Comparison of ENCODE assay signal across 9 mouse cellular contexts in genomic region chr4:150374651-150375447, GRCm38 (mm10).
DNase-seq lines count a peak whose midpoint lies in the region; ATAC-seq and TF ChIP-seq lines count a peak whose summit lies in the region.
"Had no signal": no experiment of that assay in that cellular context is flagged by ENCODE, and none has a peak within 500 bp of the region (broad histone marks: within the 10 kb centered on the region; RNA-seq: fewer than 3 reads in every experiment).

No protein-coding gene starts in this region.

- dilution Hi-C loops in CH12.LX (cut with MboI; ENCODE audit: extremely low pct_ligation_motif_present, extremely low pct_unique_long_range_greater_than_20kb, low sequenced_read_pairs): no loop called here

- 33% methylated on average over 9 of the region's 9 CpGs for WGBS in heart, embryonic 16.5 days
- 35% methylated on average over 9 of the region's 9 CpGs for WGBS in forebrain, postnatal 0 days
- WGBS in cerebellum, adult 2 months: 39% methylated on average over 9 of the region's 9 CpGs

- H3K4me2 ChIP-seq in heart, embryonic 16.5 days (ENCODE audit: low read depth, low read length): peak overlapping the region; percentile 30; the same call in 1 of the 2 replicates
- H3K4me2 ChIP-seq in CH12.LX (ENCODE audit: insufficient read depth, low read depth, poor library complexity, severe bottlenecking): peak overlapping the region; percentile 15; the same call in 1 of the 2 replicates
- no peak overlapping the region for H3K4me2 ChIP-seq in forebrain, postnatal 0 days (ENCODE audit: low read depth)

- peak overlapping the region; percentile 44; the same call in 1 of the 2 replicates for H3K9ac ChIP-seq in heart, embryonic 16.5 days (ENCODE audit: low read length)
- H3K9ac ChIP-seq in CH12.LX (ENCODE audit: insufficient read depth, low read depth): no peak overlapping the region
- no peak overlapping the region for H3K9ac ChIP-seq in forebrain, postnatal 0 days

- H3K4me1 ChIP-seq in heart, embryonic 16.5 days (ENCODE audit: control insufficient read depth, insufficient read depth, low read length): peaks cover 57% of the 10 kb centered on the region
- H3K4me1 ChIP-seq in CH12.LX (ENCODE audit: control insufficient read depth in 1 of 2, insufficient read depth in 2 of 2): peaks cover 23 to 76% of the 10 kb centered on the region in 2 experiments
- peaks cover 22% of the 10 kb centered on the region for H3K4me1 ChIP-seq in forebrain, postnatal 0 days (ENCODE audit: insufficient read depth)
- H3K4me1 ChIP-seq in cerebellum, adult 2 months (ENCODE audit: control insufficient read depth, insufficient read depth, low read length): peaks cover 24% of the 10 kb centered on the region

- no peak overlapping the region for H3K4me3 ChIP-seq in heart, embryonic 16.5 days (ENCODE audit: low read length)
- H3K4me3 ChIP-seq in CH12.LX (replicated peaks in 1 of 3; ENCODE audit: low read depth in 2 of 3, low read length in 2 of 3, poor library complexity in 1 of 3): no peak overlapping the region
- H3K4me3 ChIP-seq in forebrain, postnatal 0 days (ENCODE audit: low read depth, low read length): no peak overlapping the region
- H3K4me3 ChIP-seq in cerebellum, adult 2 months (replicated peaks; ENCODE audit: insufficient read depth, low read depth, low read length): no peak overlapping the region

- TF ChIP-seq CTCF in CH12.LX (conservative IDR thresholded peaks at IDR 0.05 in 1 of 2, IDR thresholded peaks at IDR 0.05 in 1 of 2; ENCODE audit: low read depth in 2 of 2, low read length in 2 of 2): no peak
- 0 out of 2 replicates have a peak, but pooled peaks have one; percentile 4 for TF ChIP-seq CTCF in forebrain, postnatal 0 days (IDR thresholded peaks at IDR 0.05; ENCODE audit: low read depth)
- no peak for TF ChIP-seq CTCF in cerebellum, adult 2 months (IDR thresholded peaks at IDR 0.05; ENCODE audit: borderline replicate concordance, insufficient read depth, low read depth, low read length)

- H3K27me3 ChIP-seq in heart, embryonic 16.5 days (ENCODE audit: control insufficient read depth, insufficient read depth, low read length): no peaks in the 10 kb centered on the region
- no peaks in the 10 kb centered on the region for H3K27me3 ChIP-seq in CH12.LX (replicated peaks)
- no peaks in the 10 kb centered on the region for H3K27me3 ChIP-seq in forebrain, postnatal 0 days (ENCODE audit: insufficient read depth, low read length)
- no peaks in the 10 kb centered on the region for H3K27me3 ChIP-seq in cerebellum, adult 2 months (ENCODE audit: control insufficient read depth, insufficient read depth, low read length)

- H3K79me2 ChIP-seq in CH12.LX (replicated peaks; ENCODE audit: control insufficient read depth, extremely low read depth, insufficient read depth, poor library complexity, severe bottlenecking): peaks cover 20% of the 10 kb centered on the region

- no peaks in the 10 kb centered on the region for H3K36me3 ChIP-seq in heart, embryonic 16.5 days (ENCODE audit: control insufficient read depth, insufficient read depth)
- H3K36me3 ChIP-seq in CH12.LX (replicated peaks in 1 of 2; ENCODE audit: control insufficient read depth in 1 of 2, insufficient read depth in 1 of 2, low read length in 1 of 2): no peaks in the 10 kb centered on the region
- H3K36me3 ChIP-seq in forebrain, postnatal 0 days (ENCODE audit: insufficient read depth): no peaks in the 10 kb centered on the region

- H3K9me3 ChIP-seq in heart, embryonic 16.5 days (replicated peaks; ENCODE audit: control insufficient read depth, low read length): no peaks in the 10 kb centered on the region
- H3K9me3 ChIP-seq in CH12.LX (replicated peaks; ENCODE audit: low read length): no peaks in the 10 kb centered on the region
- no peaks in the 10 kb centered on the region for H3K9me3 ChIP-seq in forebrain, postnatal 0 days (ENCODE audit: low read length)

- no peak for TF ChIP-seq POLR2A in CH12.LX (IDR thresholded peaks at IDR 0.05; ENCODE audit: low read depth, low read length)
- TF ChIP-seq POLR2A in cerebellum, adult 2 months (IDR thresholded peaks at IDR 0.05; ENCODE audit: borderline replicate concordance, insufficient read depth, low read length): no peak

- no peak for ATAC-seq in heart, embryonic 16.5 days (replicated peaks; ENCODE audit: extremely low read depth, insufficient read depth, low FRiP score)
- ATAC-seq in forebrain, postnatal 0 days: no peak
- 0 out of 2 replicates have a peak, but pooled peaks have one; percentile 7 for ATAC-seq in megakaryocyte progenitor cell, adult 5-6 weeks (replicated peaks; ENCODE audit: poor library complexity)

- in situ Hi-C loops in CH12.LX (cut with MboI; ENCODE audit: low pct_ligation_motif_present, low pct_unique_long_range_greater_than_20kb, low sequenced_read_pairs): no loop called here

- H3K27ac ChIP-seq in heart, embryonic 16.5 days (ENCODE audit: low read length): no peak overlapping the region
- H3K27ac ChIP-seq in CH12.LX (ENCODE audit: insufficient read depth, low read depth): no peak overlapping the region
- H3K27ac ChIP-seq in forebrain, postnatal 0 days (ENCODE audit: low read depth, low read length): 0 out of 2 replicates have a peak overlapping the region, but pooled peaks have one; percentile 70
- H3K27ac ChIP-seq in cerebellum, adult 2 months (ENCODE audit: insufficient read depth, low read length): no peak overlapping the region

- no peak for TF ChIP-seq EP300 in CH12.LX (IDR thresholded peaks at IDR 0.05; ENCODE audit: low read length)

- no peak for DNase-seq in heart, adult 8-10 months (ENCODE audit: low spot score)
- DNase-seq in CH12.LX (ENCODE audit: extremely low read depth): no peak
- no peak for DNase-seq in forebrain, postnatal 0 days
- DNase-seq in spleen, postnatal 14 days (ENCODE audit: low spot score in 2 of 2): no peak
- no peak for DNase-seq in cerebellum, adult 2 months
- DNase-seq in urinary bladder, adult 2 months (ENCODE audit: low spot score): no peak
- DNase-seq: cerebellum, adult 18-20 months had no signal

- TF ChIP-seq RAD21 in CH12.LX (IDR thresholded peaks at IDR 0.05; ENCODE audit: low read depth, low read length): no peak

TF ChIP-seq in CH12.LX, 34 proteins besides CTCF, POLR2A, EP300 and RAD21:
- TF ChIP-seq MAZ (IDR thresholded peaks at IDR 0.05; ENCODE audit: low read depth, low read length): no peak
